Mouse (Mus musculus): ENCODE measurements at regions not wholly inside any gene's neighbourhood (a gene's known extent, or its start where the extent isn't known, plus 50 kb on each side); places are given as distances from the start of the nearest gene placed in this dataset.

GRCm38 (mm10) chr4:5074754-5075153 lies 281.6 kb upstream of the Impad1 start:
- no peaks in the 10 kb centered on the region for H3K27me3 ChIP-seq (ENCODE audit: insufficient read depth, low read length)
- 89% methylated on average over 1 of the region's 1 CpGs for WGBS
- H3K9ac ChIP-seq (replicated peaks; ENCODE audit: low read length, poor library complexity, severe bottlenecking): no peak overlapping the region
- no peak overlapping the region for H3K27ac ChIP-seq (ENCODE audit: low read depth, low read length)
- no peak for TF ChIP-seq CTCF (IDR thresholded peaks at IDR 0.05)
- H3K9me3 ChIP-seq (ENCODE audit: low read length): no peaks in the 10 kb centered on the region
- H3K36me3 ChIP-seq (ENCODE audit: insufficient read depth, low read length): no peaks in the 10 kb centered on the region
- no peak overlapping the region for H3K4me2 ChIP-seq (ENCODE audit: low read depth, low read length, poor library complexity, severe bottlenecking)
- no peak overlapping the region for H3K4me3 ChIP-seq (ENCODE audit: low read depth, low read length)
- no peaks in the 10 kb centered on the region for H3K4me1 ChIP-seq (ENCODE audit: insufficient read depth, low read length)
- ATAC-seq (ENCODE audit: low FRiP score) (no peak), DNase-seq (ENCODE audit: low spot score) (no peak)

GRCm38 (mm10) chr4:5071243-5071642 lies 278.1 kb upstream of the Impad1 start:
- ATAC-seq (ENCODE audit: low FRiP score) (no peak), DNase-seq (ENCODE audit: low spot score) (peak; percentile 33)
- no peak for TF ChIP-seq CTCF (IDR thresholded peaks at IDR 0.05)
- Histone ChIP-seq H3K9me3 (ENCODE audit: low read length) (no peaks in the 10 kb centered on the region), H3K27me3 (ENCODE audit: insufficient read depth, low read length) (no peaks in the 10 kb centered on the region), H3K27ac (ENCODE audit: low read depth, low read length) (no peak overlapping the region), H3K36me3 (ENCODE audit: insufficient read depth, low read length) (no peaks in the 10 kb centered on the region), H3K9ac (replicated peaks; ENCODE audit: low read length, poor library complexity, severe bottlenecking) (no peak overlapping the region), H3K4me3 (ENCODE audit: low read depth, low read length) (no peak overlapping the region), H3K4me2 (ENCODE audit: low read depth, low read length, poor library complexity, severe bottlenecking) (no peak overlapping the region), H3K4me1 (ENCODE audit: insufficient read depth, low read length) (no peaks in the 10 kb centered on the region)
- WGBS: 87% methylated on average over 4 of the region's 4 CpGs

GRCm38 (mm10) chr4:5059290-5059955 lies 266.3 kb upstream of the Impad1 start:
- Histone ChIP-seq H3K27me3 (ENCODE audit: insufficient read depth, low read length) (no peaks in the 10 kb centered on the region), H3K36me3 (ENCODE audit: insufficient read depth, low read length) (no peaks in the 10 kb centered on the region), H3K4me3 (ENCODE audit: low read depth, low read length) (no peak overlapping the region), H3K9ac (replicated peaks; ENCODE audit: low read length, poor library complexity, severe bottlenecking) (no peak overlapping the region), H3K4me1 (ENCODE audit: insufficient read depth, low read length) (no peaks in the 10 kb centered on the region), H3K9me3 (ENCODE audit: low read length) (no peaks in the 10 kb centered on the region), H3K4me2 (ENCODE audit: low read depth, low read length, poor library complexity, severe bottlenecking) (no peak overlapping the region), H3K27ac (ENCODE audit: low read depth, low read length) (no peak overlapping the region)
- peak; percentile 27 for DNase-seq (ENCODE audit: low spot score)
- no peak for TF ChIP-seq CTCF (IDR thresholded peaks at IDR 0.05)
- 17% methylated on average over 2 of the region's 2 CpGs for WGBS
- ATAC-seq (ENCODE audit: low FRiP score): no peak

- no peak overlapping the region for H3K9ac ChIP-seq (replicated peaks; ENCODE audit: low read length, poor library complexity, severe bottlenecking)
- 72% methylated on average over 2 of the region's 2 CpGs for WGBS
- H3K4me3 ChIP-seq (ENCODE audit: low read depth, low read length): no peak overlapping the region
- no peak for ATAC-seq (ENCODE audit: low FRiP score)
- H3K4me1 ChIP-seq (ENCODE audit: insufficient read depth, low read length): no peaks in the 10 kb centered on the region
- no peak for DNase-seq (ENCODE audit: low spot score)
- TF ChIP-seq CTCF (IDR thresholded peaks at IDR 0.05): no peak
- no peak overlapping the region for H3K4me2 ChIP-seq (ENCODE audit: low read depth, low read length, poor library complexity, severe bottlenecking)
- no peak overlapping the region for H3K27ac ChIP-seq (ENCODE audit: low read depth, low read length)
- H3K9me3 ChIP-seq (ENCODE audit: low read length): no peaks in the 10 kb centered on the region
- no peaks in the 10 kb centered on the region for H3K36me3 ChIP-seq (ENCODE audit: insufficient read depth, low read length)
- H3K27me3 ChIP-seq (ENCODE audit: insufficient read depth, low read length): no peaks in the 10 kb centered on the region
These were observed 236.8 kb upstream of the Impad1 start for GRCm38 (mm10) chr4:5029929-5030328.

DNA sequence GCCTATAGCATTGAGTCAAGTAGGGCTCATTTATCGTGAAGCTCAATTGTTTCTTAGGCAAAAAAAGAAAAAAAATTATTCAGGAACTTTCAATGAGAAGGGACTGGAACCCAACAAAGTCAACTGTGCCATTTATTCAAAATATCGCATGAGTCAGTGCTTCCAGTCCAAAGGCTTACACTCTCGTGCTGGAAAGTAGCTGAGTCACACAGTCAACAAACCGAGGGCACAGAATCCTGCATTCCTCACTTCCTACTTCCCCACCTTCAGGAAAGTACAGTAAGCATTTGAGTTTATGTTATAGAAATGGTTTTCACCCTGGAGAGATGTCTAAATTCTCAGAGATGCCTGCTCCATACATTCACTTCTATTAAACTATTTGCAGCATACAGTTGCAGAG lies 194.3 kb upstream of the Impad1 start:
- ATAC-seq (ENCODE audit: low FRiP score): no peak
- no peak for DNase-seq (ENCODE audit: low spot score)
- no peak overlapping the region for H3K27ac ChIP-seq (ENCODE audit: low read depth, low read length)
- H3K9ac ChIP-seq (replicated peaks; ENCODE audit: low read length, poor library complexity, severe bottlenecking): no peak overlapping the region
- H3K4me1 ChIP-seq (ENCODE audit: insufficient read depth, low read length): no peaks in the 10 kb centered on the region
- no peak for TF ChIP-seq CTCF (IDR thresholded peaks at IDR 0.05)
- no peaks in the 10 kb centered on the region for H3K36me3 ChIP-seq (ENCODE audit: insufficient read depth, low read length)
- no peaks in the 10 kb centered on the region for H3K27me3 ChIP-seq (ENCODE audit: insufficient read depth, low read length)
- 89% methylated on average over 4 of the region's 4 CpGs for WGBS
- H3K9me3 ChIP-seq (ENCODE audit: low read length): no peaks in the 10 kb centered on the region
- no peak overlapping the region for H3K4me2 ChIP-seq (ENCODE audit: low read depth, low read length, poor library complexity, severe bottlenecking)
- no peak overlapping the region for H3K4me3 ChIP-seq (ENCODE audit: low read depth, low read length)

GRCm38 (mm10) chr4:4983474-4984194 lies 190.5 kb upstream of the Impad1 start:
- no peak overlapping the region for H3K4me2 ChIP-seq (ENCODE audit: low read depth, low read length, poor library complexity, severe bottlenecking)
- 71% methylated on average over 1 of the region's 1 CpGs for WGBS

More at GRCm38 (mm10) chr4:4983474-4984194, 190.5 kb upstream of the Impad1 start:
- no peaks in the 10 kb centered on the region for H3K36me3 ChIP-seq (ENCODE audit: insufficient read depth, low read length)
- ATAC-seq (ENCODE audit: low FRiP score): no peak
- no peaks in the 10 kb centered on the region for H3K4me1 ChIP-seq (ENCODE audit: insufficient read depth, low read length)
- no peak for TF ChIP-seq CTCF (IDR thresholded peaks at IDR 0.05)
- no peaks in the 10 kb centered on the region for H3K27me3 ChIP-seq (ENCODE audit: insufficient read depth, low read length)
- peak; percentile 2 for DNase-seq (ENCODE audit: low spot score)
- no peak overlapping the region for H3K27ac ChIP-seq (ENCODE audit: low read depth, low read length)
- H3K9ac ChIP-seq (replicated peaks; ENCODE audit: low read length, poor library complexity, severe bottlenecking): no peak overlapping the region
- H3K9me3 ChIP-seq (ENCODE audit: low read length): no peaks in the 10 kb centered on the region
- H3K4me3 ChIP-seq (ENCODE audit: low read depth, low read length): no peak overlapping the region

All from midbrain, postnatal 0 days (tissue).